Mouse (Mus musculus): ENCODE measurements at regions not wholly inside any gene's neighbourhood (a gene's known extent, or its start where the extent isn't known, plus 50 kb on each side); places are given as distances from the start of the nearest gene placed in this dataset.

- TF ChIP-seq CTCF (IDR thresholded peaks at IDR 0.05; ENCODE audit: borderline replicate concordance, insufficient read depth, low read depth, low read length) (no peak), POLR2A (IDR thresholded peaks at IDR 0.05; ENCODE audit: borderline replicate concordance, insufficient read depth, low read length) (no peak)
Observed at GRCm38 (mm10) chr10:46229608-46230007, 652.0 kb downstream of the Hace1 start.
